Mouse (Mus musculus): ENCODE measurements around the gene Aldh1l1.

DNA sequence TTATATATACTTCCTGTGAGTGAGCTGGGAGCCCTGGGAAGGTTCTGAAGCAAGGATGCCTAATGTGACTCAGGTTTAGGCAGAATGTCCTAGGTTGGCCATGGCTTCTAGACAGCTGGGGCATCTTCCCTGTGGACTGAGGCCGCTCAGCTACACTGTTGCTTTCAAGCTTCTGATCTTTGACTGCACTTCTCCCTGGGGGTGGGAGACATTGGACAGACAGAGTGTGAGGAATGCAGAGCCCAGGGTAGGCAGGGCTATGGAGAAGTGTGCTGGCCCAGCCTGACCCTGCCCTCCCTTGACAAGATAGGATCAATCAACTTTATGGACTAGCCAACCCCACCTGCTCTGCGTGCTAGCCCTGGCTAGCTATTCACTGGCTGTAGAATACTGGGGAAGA is 25.0 kb upstream of the Aldh1l1 start:
- TF ChIP-seq CTCF (IDR thresholded peaks at IDR 0.05; ENCODE audit: insufficient read depth, low read length) = no peak
- TF ChIP-seq POLR2A (IDR thresholded peaks at IDR 0.05; ENCODE audit: borderline replicate concordance, extremely low read depth, low read depth, low read length) = no peak
